Mouse (Mus musculus) testis, adult 2 months (tissue): ENCODE measurements around the gene Msantd3. TPM values are rescaled to one million over a fixed set of nuclear protein-coding genes. Genes with fewer than 3 reads are reported as not detected.

Experiments used
- H3K27ac ChIP-seq: fragments of 200-500 bp; 2 replicates; pipeline ENCODE4 v1.5.1; 2012; ENCODE audit warnings: low read depth, low read length; ENCODE audit not compliant: control insufficient read depth, insufficient read depth
- H3K27me3 ChIP-seq: fragments of 200-500 bp; 2 replicates; pipeline ENCODE4 v1.6.1; 2012; ENCODE audit warnings: mild to moderate bottlenecking, low read length, moderate library complexity; ENCODE audit not compliant: control insufficient read depth, insufficient read depth
- H3K36me3 ChIP-seq: fragments of 200-500 bp; 2 replicates; pipeline ENCODE4 v1.6.1; 2012; ENCODE audit warnings: mild to moderate bottlenecking, low read length; ENCODE audit not compliant: control insufficient read depth, insufficient read depth
- H3K4me1 ChIP-seq: fragments of 200-500 bp; 2 replicates; pipeline ENCODE4 v1.6.1; 2012; ENCODE audit warnings: low read length; ENCODE audit not compliant: control insufficient read depth, insufficient read depth
- H3K4me3 ChIP-seq: fragments of 200-500 bp; 2 replicates; pipeline ENCODE4 v1.5.1; 2012; ENCODE audit warnings: low read depth, mild to moderate bottlenecking, low read length, moderate library complexity, mixed read lengths; ENCODE audit not compliant: control insufficient read depth
- CTCF ChIP-seq: fragments of 200-500 bp; IDR thresholded peaks from 2 replicates; pipeline ENCODE4 v1.5.1; 2012; ENCODE audit warnings: low read depth, mild to moderate bottlenecking, inconsistent platforms, low read length, moderate library complexity; ENCODE audit not compliant: control insufficient read depth, insufficient read depth, insufficient replicate concordance
- POLR2A ChIP-seq: fragments of 200-500 bp; IDR thresholded peaks from 2 replicates; pipeline ENCODE4 v1.6.1; 2012; ENCODE audit warnings: low read depth, mild to moderate bottlenecking, inconsistent platforms, low read length, moderate library complexity; ENCODE audit not compliant: control insufficient read depth
- polyA plus RNA-seq: library from polyadenylated mRNA; depleted of rRNA; stranded (reverse); fragments of >200 nt; gene quantifications from 2 replicates; pipeline ENCODE4 v1.2.3, GENCODE M21; 2012

Gene Msantd3
- polyA plus RNA-seq, 1 experiment = 4.3 TPM

GRCm38 (mm10) chr4:48545966-48546365 is 6.2 kb downstream of the Msantd3 start:
- H3K4me3 ChIP-seq = no peak overlapping the region

DNA sequence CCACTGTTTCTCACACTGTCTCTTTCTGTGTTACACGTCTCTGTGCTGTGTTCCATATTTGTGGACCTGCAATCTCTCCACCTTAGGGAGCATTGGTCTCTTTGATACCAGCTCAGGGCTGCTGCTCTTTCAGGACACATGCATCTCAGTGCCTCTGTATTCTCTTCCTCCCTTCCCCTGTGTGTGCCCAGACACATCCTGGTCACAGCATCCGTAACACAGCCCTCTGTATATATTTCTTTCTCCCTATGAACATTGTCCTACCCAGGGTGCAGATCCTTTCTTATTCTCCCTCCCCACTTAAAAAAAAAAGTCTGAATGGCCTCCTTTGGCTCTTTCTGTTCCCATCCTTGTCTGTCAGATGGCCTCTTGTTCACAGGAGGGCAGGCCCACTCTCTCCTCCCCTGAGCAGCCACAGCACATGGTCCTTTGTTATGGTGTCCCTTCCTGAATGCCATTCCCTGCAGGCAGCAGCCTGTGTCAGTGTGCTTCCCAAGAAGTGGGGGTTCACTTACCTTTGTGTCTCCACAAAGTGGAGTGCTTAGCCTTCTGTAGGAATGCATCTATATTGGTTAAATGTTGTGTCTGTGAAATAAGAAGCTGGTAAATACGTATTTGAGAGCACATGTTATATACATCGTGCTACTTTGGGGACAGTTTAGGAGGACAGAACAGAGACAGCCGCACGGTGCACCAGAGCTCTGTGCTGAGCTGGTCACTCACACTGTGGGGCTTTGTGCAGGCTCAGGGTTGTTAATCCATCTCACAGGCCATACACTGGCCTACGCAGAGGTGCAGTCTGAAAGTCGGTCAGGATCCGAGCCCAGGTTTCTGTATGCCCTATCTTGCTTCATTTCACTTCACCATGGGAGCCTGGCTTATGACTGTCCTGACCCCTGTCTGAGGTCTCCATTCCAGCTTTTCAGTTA is 7.1 kb downstream of the Msantd3 start:
- TF ChIP-seq POLR2A (no peak), CTCF (no peak)
- Histone ChIP-seq H3K27me3 (no peaks in the 10 kb centered on the region), H3K4me3 (no peak overlapping the region), H3K4me1 (peaks cover under 1% of the 10 kb centered on the region; the same call in 1 of the 2 replicates), H3K36me3 (no peaks in the 10 kb centered on the region), H3K27ac (no peak overlapping the region)

More at GRCm38 (mm10) chr4:48545966-48546365, 6.2 kb downstream of the Msantd3 start:
- Histone ChIP-seq H3K27ac (no peak overlapping the region), H3K36me3 (no peaks in the 10 kb centered on the region), H3K4me1 (peaks cover 3% of the 10 kb centered on the region; the same call in 1 of the 2 replicates), H3K27me3 (no peaks in the 10 kb centered on the region)
- TF ChIP-seq POLR2A = no peak
- no peak for TF ChIP-seq CTCF

DNA sequence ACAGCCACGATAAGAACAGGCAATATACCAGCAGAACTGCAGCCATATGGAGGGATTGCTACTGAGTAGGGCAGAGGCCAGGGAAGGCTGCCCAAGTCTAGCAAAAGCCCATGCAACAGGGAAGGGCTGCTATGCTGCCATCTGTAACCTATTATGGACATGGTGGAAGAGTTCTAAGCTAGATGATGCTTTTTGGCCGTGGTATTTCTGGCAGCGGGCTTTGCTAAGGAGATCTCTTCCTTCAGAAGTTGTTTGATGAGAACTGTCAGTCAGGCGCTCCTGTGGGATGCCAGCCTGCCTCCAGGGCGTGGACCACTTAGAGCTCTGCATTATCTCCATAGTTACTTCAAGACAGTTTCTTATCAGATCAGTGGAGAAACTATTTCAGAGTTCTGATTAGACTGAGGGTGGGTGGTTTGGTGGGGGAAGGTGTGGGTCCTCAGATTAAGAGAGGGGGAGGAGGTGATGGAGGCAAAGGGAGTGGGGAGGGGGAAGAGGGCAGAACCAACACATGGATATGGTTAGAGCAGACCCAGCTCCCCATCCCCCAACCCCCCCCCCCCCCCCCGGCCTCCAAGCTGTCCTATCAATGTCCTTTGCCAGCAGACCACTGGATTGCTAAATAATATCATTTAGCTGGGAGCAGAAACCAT is 8.8 kb downstream of the Msantd3 start:
- TF ChIP-seq CTCF (no peak), POLR2A (no peak)
- Histone ChIP-seq H3K4me1 (no peaks in the 10 kb centered on the region), H3K4me3 (no peak overlapping the region), H3K36me3 (no peaks in the 10 kb centered on the region), H3K27ac (no peak overlapping the region), H3K27me3 (no peaks in the 10 kb centered on the region)

- TF ChIP-seq POLR2A (no peak), CTCF (no peak)
- no peaks in the 10 kb centered on the region for H3K36me3 ChIP-seq
- no peaks in the 10 kb centered on the region for H3K27me3 ChIP-seq
- no peak overlapping the region for H3K4me3 ChIP-seq
- no peaks in the 10 kb centered on the region for H3K4me1 ChIP-seq
- no peak overlapping the region for H3K27ac ChIP-seq
Observed at GRCm38 (mm10) chr4:48549661-48550060, 9.9 kb downstream of the Msantd3 start.

- TF ChIP-seq CTCF (no peak), POLR2A (no peak)
Observed at GRCm38 (mm10) chr4:48552486-48553064, 12.8 kb downstream of the Msantd3 start.

GRCm38 (mm10) chr4:48554132-48554531 is 14.4 kb downstream of the Msantd3 start:
- Histone ChIP-seq H3K4me1 (no peaks in the 10 kb centered on the region), H3K4me3 (no peak overlapping the region), H3K36me3 (no peaks in the 10 kb centered on the region), H3K27ac (no peak overlapping the region), H3K27me3 (no peaks in the 10 kb centered on the region)
- TF ChIP-seq CTCF (no peak), POLR2A (no peak)

More at GRCm38 (mm10) chr4:48552486-48553064, 12.8 kb downstream of the Msantd3 start:
- Histone ChIP-seq H3K4me3 (no peak overlapping the region), H3K27me3 (no peaks in the 10 kb centered on the region), H3K36me3 (no peaks in the 10 kb centered on the region), H3K27ac (no peak overlapping the region), H3K4me1 (no peaks in the 10 kb centered on the region)

DNA sequence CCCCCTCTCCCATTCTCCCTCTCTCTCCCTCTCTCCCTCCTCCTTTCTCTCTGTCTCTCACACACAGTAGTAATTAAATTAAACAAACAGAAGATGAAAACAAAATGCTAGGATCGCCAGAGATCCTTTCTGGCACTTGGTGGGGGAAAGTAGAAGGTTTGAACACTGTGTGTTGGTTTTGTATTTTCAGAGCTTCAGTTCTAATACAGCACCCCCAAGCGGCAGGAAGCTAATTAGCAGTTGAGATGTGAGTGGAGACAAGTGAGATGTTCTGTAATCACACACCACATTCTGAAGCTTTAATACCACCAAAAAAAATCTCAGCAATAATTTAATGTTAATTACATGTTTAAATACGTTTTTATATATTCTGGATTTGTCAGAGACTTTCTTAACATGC is 16.0 kb downstream of the Msantd3 start:
- H3K4me3 ChIP-seq = no peak overlapping the region
- H3K27ac ChIP-seq = no peak overlapping the region
- H3K27me3 ChIP-seq = no peaks in the 10 kb centered on the region
- no peaks in the 10 kb centered on the region for H3K36me3 ChIP-seq
- H3K4me1 ChIP-seq = peaks cover 6% of the 10 kb centered on the region
- TF ChIP-seq POLR2A = no peak
- no peak for TF ChIP-seq CTCF
